Mouse (Mus musculus): ENCODE results near the gene Lipm.

The Lipm gene

GRCm38 (mm10) chr19:34151909-34152308 lies 51.2 kb downstream of the Lipm start:
- in situ Hi-C loops (cut with MboI; ENCODE audit: low pct_unique_long_range_greater_than_20kb in 1 of 2, low sequenced_read_pairs in 2 of 2, unreplicated experiment in 1 of 2): no loop called here

GRCm38 (mm10) chr19:34153263-34154144 lies 52.8 kb downstream of the Lipm start:
- in situ Hi-C loops (cut with MboI; ENCODE audit: low pct_unique_long_range_greater_than_20kb in 1 of 2, low sequenced_read_pairs in 2 of 2, unreplicated experiment in 1 of 2): no loop called here

- in situ Hi-C loops (cut with MboI; ENCODE audit: low pct_unique_long_range_greater_than_20kb in 1 of 2, low sequenced_read_pairs in 2 of 2, unreplicated experiment in 1 of 2): no loop called here
Measured at GRCm38 (mm10) chr19:34162693-34163092, 62.0 kb downstream of the Lipm start.

- in situ Hi-C loops (cut with MboI; ENCODE audit: low pct_unique_long_range_greater_than_20kb in 1 of 2, low sequenced_read_pairs in 2 of 2, unreplicated experiment in 1 of 2): no loop called here
Measured at GRCm38 (mm10) chr19:34165891-34166290, 65.2 kb downstream of the Lipm start, which contains the start of gene Ankrd22. Gene Ankrd22, minus strand, starts transcription at chr19:34166053.

GRCm38 (mm10) chr19:34166386-34166785 lies 65.7 kb downstream of the Lipm start:
- in situ Hi-C loops (cut with MboI; ENCODE audit: low pct_unique_long_range_greater_than_20kb in 1 of 2, low sequenced_read_pairs in 2 of 2, unreplicated experiment in 1 of 2): no loop called here

- in situ Hi-C loops (cut with MboI; ENCODE audit: low pct_unique_long_range_greater_than_20kb in 1 of 2, low sequenced_read_pairs in 2 of 2, unreplicated experiment in 1 of 2): no loop called here
Measured at GRCm38 (mm10) chr19:34167896-34168661, 67.3 kb downstream of the Lipm start.

- in situ Hi-C loops (cut with MboI; ENCODE audit: low pct_unique_long_range_greater_than_20kb in 1 of 2, low sequenced_read_pairs in 2 of 2, unreplicated experiment in 1 of 2): no loop called here
Measured at GRCm38 (mm10) chr19:34169121-34169520, 68.4 kb downstream of the Lipm start.

GRCm38 (mm10) chr19:34171167-34171566 lies 70.4 kb downstream of the Lipm start:
- in situ Hi-C loops (cut with MboI; ENCODE audit: low pct_unique_long_range_greater_than_20kb in 1 of 2, low sequenced_read_pairs in 2 of 2, unreplicated experiment in 1 of 2): no loop called here

All from mouse embryonic stem cell (cell line).